Mouse (Mus musculus) neural tube, embryonic 13.5 days (tissue): Measurements from ENCODE around the gene Dcaf15. TPM values are rescaled to one million over a fixed set of nuclear protein-coding genes. Genes with fewer than 3 reads are reported as not detected.

Experiments used
- ATAC-seq: fragments of 200-750 bp; cut with Nextera tagmentation; 2 replicates; pipeline ENCODE4 v1.8.0; 2017; ENCODE audit warnings: low read depth, mild to moderate bottlenecking, moderate TSS enrichment, moderate library complexity
- H3K27ac ChIP-seq: fragments of 300-500 bp; sonication (generic); replicated peaks from 2 replicates; pipeline ENCODE4 v1.5.1; 2015; ENCODE audit warnings: moderate library complexity, mild to moderate bottlenecking, inconsistent platforms
- H3K27me3 ChIP-seq: fragments of 300-500 bp; sonication (generic); 2 replicates; pipeline ENCODE4 v1.6.1; 2015; ENCODE audit warnings: mild to moderate bottlenecking, inconsistent platforms
- H3K36me3 ChIP-seq: fragments of 300-500 bp; sonication (generic); 2 replicates; pipeline ENCODE4 v1.6.1; 2015; ENCODE audit warnings: mild to moderate bottlenecking, inconsistent platforms
- H3K4me1 ChIP-seq: fragments of 300-500 bp; sonication (generic); replicated peaks from 2 replicates; pipeline ENCODE4 v1.6.1; 2015; ENCODE audit warnings: inconsistent platforms
- H3K4me2 ChIP-seq: fragments of 300-500 bp; sonication (generic); 2 replicates; pipeline ENCODE4 v1.6.1; 2015; ENCODE audit warnings: inconsistent platforms, mild to moderate bottlenecking, moderate library complexity
- H3K4me3 ChIP-seq: fragments of 300-500 bp; sonication (generic); 2 replicates; pipeline ENCODE4 v1.5.1; 2015; ENCODE audit warnings: mild to moderate bottlenecking, inconsistent platforms
- H3K9ac ChIP-seq: fragments of 300-500 bp; sonication (generic); 2 replicates; pipeline ENCODE4 v1.6.1; 2015; ENCODE audit warnings: moderate library complexity, mild to moderate bottlenecking, inconsistent platforms
- H3K9me3 ChIP-seq: fragments of 300-500 bp; sonication (generic); 2 replicates; pipeline ENCODE4 v1.6.1; 2016; ENCODE audit warnings: inconsistent platforms
- WGBS: fragments of 180-500 bp; shearing (Covaris S2); methylation state at CpG from one replicate; pipeline ENCODE4 v1.1.7; 2015; 5-methylcytosine and 5-hydroxymethylcytosine counted together
- microRNA counts: library from miRNA; unstranded; fragments of <30 nt; microRNA quantifications from one replicate; lab custom pipeline; 2016
- microRNA-seq: library from miRNA; unstranded; fragments of <30 nt; microRNA quantifications from one replicate; pipeline ENCODE4, GENCODE M21; 2016
- polyA plus RNA-seq: library from polyadenylated mRNA; unstranded; fragments of >200 nt; fragmentation: Nextera tagmentation; extraction: Ambion mirVana; gene quantifications from 2 replicates; pipeline ENCODE4 v1.2.1, GENCODE M21; 2015

Dcaf15 gene
- polyA plus RNA-seq, 1 experiment from 2014 or later, result 16.8 TPM

- no peak overlapping the region for H3K27ac ChIP-seq
- no peak overlapping the region for H3K4me3 ChIP-seq
- ATAC-seq, result no peak
- no peaks in the 10 kb centered on the region for H3K9me3 ChIP-seq
- 79% methylated on average over 8 of the region's 8 CpGs for WGBS
- 0 out of 2 replicates have a peak, but pooled peaks cover 3% of the 10 kb centered on the region for H3K27me3 ChIP-seq
- H3K4me1 ChIP-seq, result peaks cover 27% of the 10 kb centered on the region
- H3K4me2 ChIP-seq, result no peak overlapping the region
- H3K9ac ChIP-seq, result no peak overlapping the region
- no peaks in the 10 kb centered on the region for H3K36me3 ChIP-seq
These were observed 40.5 kb downstream of the Dcaf15 start for GRCm38 (mm10) chr8:84063861-84064610.

DNA sequence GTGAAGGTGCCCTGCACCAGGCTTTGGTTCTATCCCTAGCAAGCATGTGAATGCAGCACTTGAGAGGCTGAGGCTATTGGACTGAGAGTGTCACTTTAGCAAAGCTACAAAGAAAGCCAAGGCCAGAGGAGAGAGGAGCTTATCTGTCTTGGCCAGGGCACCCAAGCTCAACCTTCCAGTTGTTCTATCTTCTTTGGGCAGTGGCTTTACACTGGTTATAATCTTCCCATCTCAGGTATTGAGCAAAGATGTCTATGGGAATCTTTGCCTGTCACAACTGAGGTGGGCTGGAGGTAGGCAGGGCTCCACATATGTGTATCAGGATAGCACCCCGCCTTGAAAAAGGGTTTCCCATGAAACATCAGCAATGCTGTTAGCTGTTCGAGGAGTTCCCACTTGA is 44.3 kb downstream of the Dcaf15 start:
- ATAC-seq, result no peak
- Histone ChIP-seq H3K9ac (no peak overlapping the region), H3K9me3 (no peaks in the 10 kb centered on the region), H3K27me3 (0 out of 2 replicates have a peak, but pooled peaks cover 3% of the 10 kb centered on the region), H3K4me3 (no peak overlapping the region), H3K36me3 (no peaks in the 10 kb centered on the region), H3K27ac (no peak overlapping the region), H3K4me2 (no peak overlapping the region), H3K4me1 (0 out of 2 replicates have a peak, but pooled peaks cover 2% of the 10 kb centered on the region)
- 82% methylated on average over 2 of the region's 2 CpGs for WGBS

DNA sequence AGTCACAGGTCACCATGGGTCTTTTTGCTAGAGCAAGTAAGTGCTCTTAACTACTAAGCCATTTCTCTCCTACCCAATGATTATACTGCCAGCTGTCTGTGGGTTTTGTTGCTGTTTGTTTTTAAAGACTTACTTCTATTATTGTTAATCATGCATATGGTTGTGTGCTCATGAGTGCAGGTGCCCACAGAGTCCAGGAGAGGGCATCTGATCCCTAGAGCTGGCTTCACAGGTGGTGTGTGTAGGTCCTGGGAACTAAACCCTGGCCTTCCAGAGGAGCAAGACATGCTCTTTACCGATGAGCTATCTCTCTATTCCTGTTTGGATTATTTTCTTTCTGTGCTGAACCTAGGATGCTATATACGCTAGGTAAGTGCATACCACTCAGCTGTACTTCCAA is 45.3 kb downstream of the Dcaf15 start:
- no peak overlapping the region for H3K9ac ChIP-seq
- ATAC-seq, result no peak
- no peak overlapping the region for H3K4me2 ChIP-seq
- no peak overlapping the region for H3K27ac ChIP-seq
- no peaks in the 10 kb centered on the region for H3K9me3 ChIP-seq
- WGBS, result 91% methylated on average over 2 of the region's 2 CpGs
- H3K36me3 ChIP-seq, result no peaks in the 10 kb centered on the region
- no peaks in the 10 kb centered on the region for H3K4me1 ChIP-seq
- H3K27me3 ChIP-seq, result 0 out of 2 replicates have a peak, but pooled peaks cover 3% of the 10 kb centered on the region
- H3K4me3 ChIP-seq, result no peak overlapping the region

GRCm38 (mm10) chr8:84057827-84058226 is 46.7 kb downstream of the Dcaf15 start:
- no peak for ATAC-seq
- Histone ChIP-seq H3K9me3 (no peaks in the 10 kb centered on the region), H3K4me2 (no peak overlapping the region), H3K4me3 (no peak overlapping the region), H3K27ac (no peak overlapping the region), H3K36me3 (no peaks in the 10 kb centered on the region), H3K4me1 (no peaks in the 10 kb centered on the region), H3K9ac (no peak overlapping the region), H3K27me3 (0 out of 2 replicates have a peak, but pooled peaks cover 3% of the 10 kb centered on the region)
- 96% methylated on average over 1 of the region's 1 CpGs for WGBS

GRCm38 (mm10) chr8:84053229-84053628 is 51.3 kb downstream of the Dcaf15 start:
- no peak overlapping the region for H3K4me2 ChIP-seq
- H3K9me3 ChIP-seq, result no peaks in the 10 kb centered on the region
- no peaks in the 10 kb centered on the region for H3K27me3 ChIP-seq
- H3K27ac ChIP-seq, result no peak overlapping the region
- no peak overlapping the region for H3K4me3 ChIP-seq
- H3K36me3 ChIP-seq, result no peaks in the 10 kb centered on the region
- no peak overlapping the region for H3K9ac ChIP-seq
- no peaks in the 10 kb centered on the region for H3K4me1 ChIP-seq
- ATAC-seq, result no peak
- 92% methylated on average over 5 of the region's 5 CpGs for WGBS

DNA sequence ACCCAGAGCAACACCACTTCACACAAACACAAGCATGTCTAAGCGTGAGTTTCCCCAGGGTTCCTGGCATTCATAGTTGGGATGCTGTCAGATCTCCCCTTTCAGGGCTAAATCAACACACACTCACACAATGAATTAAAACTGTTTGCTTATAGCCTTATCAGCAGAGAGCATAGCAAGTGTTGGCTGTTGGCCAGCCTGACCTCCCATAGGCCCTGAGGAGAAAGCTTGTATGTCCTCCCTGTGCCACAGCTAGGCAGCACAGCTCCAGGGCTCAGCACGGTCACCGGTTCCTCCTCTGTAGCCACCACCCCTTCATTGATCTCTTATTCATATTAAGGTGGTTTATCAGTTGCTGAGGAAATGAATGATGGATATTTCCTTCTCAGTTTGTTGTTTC is 51.8 kb downstream of the Dcaf15 start:
- 84% methylated on average over 3 of the region's 3 CpGs for WGBS
- H3K9ac ChIP-seq, result no peak overlapping the region
- no peaks in the 10 kb centered on the region for H3K4me1 ChIP-seq
- no peak overlapping the region for H3K27ac ChIP-seq
- no peaks in the 10 kb centered on the region for H3K9me3 ChIP-seq
- no peak for ATAC-seq
- no peak overlapping the region for H3K4me2 ChIP-seq
- H3K27me3 ChIP-seq, result no peaks in the 10 kb centered on the region
- H3K36me3 ChIP-seq, result no peaks in the 10 kb centered on the region
- no peak overlapping the region for H3K4me3 ChIP-seq

GRCm38 (mm10) chr8:84048171-84048570 is 56.4 kb downstream of the Dcaf15 start:
- H3K9ac ChIP-seq, result no peak overlapping the region
- no peaks in the 10 kb centered on the region for H3K36me3 ChIP-seq
- no peaks in the 10 kb centered on the region for H3K9me3 ChIP-seq
- peaks cover 31% of the 10 kb centered on the region for H3K27me3 ChIP-seq
- no peak overlapping the region for H3K4me2 ChIP-seq
- H3K4me3 ChIP-seq, result no peak overlapping the region
- 67% methylated on average over 5 of the region's 5 CpGs for WGBS
- H3K4me1 ChIP-seq, result peaks cover 10% of the 10 kb centered on the region
- no peak for ATAC-seq
- no peak overlapping the region for H3K27ac ChIP-seq

MicroRNAs within 50 kb of the gene (microRNA counts, 519-probe panel; counts per million panel counts)
- 3,297 counts per million, percentile 41 among the panel's probes with 10 or more counts for microRNA mmu-miR-709 (lab: Ali Mortazavi, UCI)

Small RNAs within 50 kb of the gene (microRNA-seq; reads per million reads assigned to microRNA genes)
- gene Mir709, result not detected

Other genes with a start within 250 kb of the Dcaf15 start
- gene Adgrl1, start 204.7 kb downstream of the Dcaf15 start, polyA plus RNA-seq, result 40.0 and 40.1 TPM in 2 replicates
- 0.62 and 0.77 TPM in 2 replicates for gene Gm10644, start 149.6 kb downstream of the Dcaf15 start, polyA plus RNA-seq
- gene Asf1b, start 149.3 kb downstream of the Dcaf15 start, polyA plus RNA-seq, result 12.7 and 14.6 TPM in 2 replicates
- gene Prkaca, start 131.8 kb downstream of the Dcaf15 start, polyA plus RNA-seq, result 203 and 207 TPM in 2 replicates
- 8.0 and 8.3 TPM in 2 replicates for gene Samd1, start 107.1 kb downstream of the Dcaf15 start, polyA plus RNA-seq
- 0.62 and 0.87 TPM in 2 replicates for gene 1700067K01Rik, start 103.3 kb downstream of the Dcaf15 start, polyA plus RNA-seq
- gene 2210011C24Rik, start 92.6 kb downstream of the Dcaf15 start, polyA plus RNA-seq, result 1.0 TPM in 1 of 2 replicates, not detected in the other
- 7.4 and 8.5 TPM in 2 replicates for gene Palm3, start 83.3 kb downstream of the Dcaf15 start, polyA plus RNA-seq
- gene Il27ra, start 62.2 kb downstream of the Dcaf15 start, polyA plus RNA-seq, result 0.43 and 0.56 TPM in 2 replicates
- not detected in 2 replicates for gene Rln3, start 59.8 kb downstream of the Dcaf15 start, polyA plus RNA-seq
- gene Gm10643, start 39.6 kb downstream of the Dcaf15 start, polyA plus RNA-seq, result 1.9 and 2.2 TPM in 2 replicates
- gene Rfx1, start 37.9 kb downstream of the Dcaf15 start, polyA plus RNA-seq, result 8.1 and 8.2 TPM in 2 replicates
- 0.36 and 0.51 TPM in 2 replicates for gene Podnl1, start 21.2 kb upstream of the Dcaf15 start, polyA plus RNA-seq
- 24.3 and 25.6 TPM in 2 replicates for gene Cc2d1a, start 43.2 kb upstream of the Dcaf15 start, polyA plus RNA-seq
- 1.4 and 1.6 TPM in 2 replicates for gene 4930432K21Rik, start 43.3 kb upstream of the Dcaf15 start, polyA plus RNA-seq
- gene Nanos3, start 80.4 kb upstream of the Dcaf15 start, polyA plus RNA-seq, result 6.1 and 10.1 TPM in 2 replicates
- gene Zswim4, start 132.3 kb upstream of the Dcaf15 start, polyA plus RNA-seq, result 32.9 and 34.7 TPM in 2 replicates
- gene D8Ertd738e, start 145.0 kb upstream of the Dcaf15 start, polyA plus RNA-seq, result 255 and 273 TPM in 2 replicates
- 50.6 and 50.8 TPM in 2 replicates for gene Mri1, start 152.6 kb upstream of the Dcaf15 start, polyA plus RNA-seq
- gene Ccdc130, start 165.6 kb upstream of the Dcaf15 start, polyA plus RNA-seq, result 23.3 and 30.4 TPM in 2 replicates